Mouse (Mus musculus): ENCODE results near the gene Fignl2.

Gene Fignl2

DNA sequence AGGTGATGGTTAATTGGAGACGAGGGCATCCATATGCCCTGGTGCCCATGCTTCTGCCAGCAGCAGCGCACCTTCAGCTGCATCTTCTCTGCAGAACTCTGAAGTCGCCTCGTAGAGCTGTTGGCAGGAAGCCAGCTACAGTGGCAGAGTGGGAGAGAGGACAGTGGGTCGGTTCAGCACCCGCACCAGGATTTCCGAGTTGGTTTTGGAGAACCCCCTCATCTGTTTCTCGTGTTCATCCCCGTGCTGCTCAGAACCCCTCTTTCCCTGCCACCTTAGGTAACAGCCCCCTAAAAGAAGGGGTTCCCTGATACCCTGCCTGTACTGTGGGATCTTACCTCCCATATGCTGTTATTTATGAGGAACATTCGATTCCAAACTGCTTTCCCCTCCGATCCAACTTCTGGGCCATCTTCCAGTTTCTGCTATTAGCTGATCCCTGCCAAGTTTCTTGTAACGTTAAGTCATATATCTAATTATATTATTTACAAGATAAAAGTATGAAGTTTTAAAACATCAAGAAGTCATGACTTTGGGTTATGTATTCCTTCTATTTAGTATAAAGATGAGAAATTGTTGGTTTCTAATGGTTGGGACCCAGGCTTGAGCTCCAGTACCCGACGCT is 69.9 kb downstream of the Fignl2 start:
- DNase-seq: peak; percentile 37 to 57

DNA sequence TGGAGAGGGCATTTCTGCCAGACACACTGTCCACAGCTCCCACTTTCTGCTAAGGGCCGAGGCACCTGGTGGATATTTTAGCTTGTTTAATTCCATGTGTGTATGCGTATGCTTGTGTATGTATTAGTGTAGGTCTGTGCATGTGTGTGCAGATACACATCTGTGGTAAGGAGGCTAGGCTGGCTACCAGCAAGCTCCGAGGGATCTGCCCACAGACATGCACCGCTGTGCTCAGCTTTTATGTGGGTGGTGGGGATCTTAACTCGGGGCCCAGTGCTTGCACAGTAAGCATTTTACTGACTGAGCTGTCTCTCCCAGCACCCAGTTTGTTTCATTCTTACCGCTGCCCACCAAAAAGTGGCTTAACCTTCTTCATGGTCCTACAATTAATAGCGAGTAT is 71.1 kb downstream of the Fignl2 start:
- no peak for DNase-seq

DNA sequence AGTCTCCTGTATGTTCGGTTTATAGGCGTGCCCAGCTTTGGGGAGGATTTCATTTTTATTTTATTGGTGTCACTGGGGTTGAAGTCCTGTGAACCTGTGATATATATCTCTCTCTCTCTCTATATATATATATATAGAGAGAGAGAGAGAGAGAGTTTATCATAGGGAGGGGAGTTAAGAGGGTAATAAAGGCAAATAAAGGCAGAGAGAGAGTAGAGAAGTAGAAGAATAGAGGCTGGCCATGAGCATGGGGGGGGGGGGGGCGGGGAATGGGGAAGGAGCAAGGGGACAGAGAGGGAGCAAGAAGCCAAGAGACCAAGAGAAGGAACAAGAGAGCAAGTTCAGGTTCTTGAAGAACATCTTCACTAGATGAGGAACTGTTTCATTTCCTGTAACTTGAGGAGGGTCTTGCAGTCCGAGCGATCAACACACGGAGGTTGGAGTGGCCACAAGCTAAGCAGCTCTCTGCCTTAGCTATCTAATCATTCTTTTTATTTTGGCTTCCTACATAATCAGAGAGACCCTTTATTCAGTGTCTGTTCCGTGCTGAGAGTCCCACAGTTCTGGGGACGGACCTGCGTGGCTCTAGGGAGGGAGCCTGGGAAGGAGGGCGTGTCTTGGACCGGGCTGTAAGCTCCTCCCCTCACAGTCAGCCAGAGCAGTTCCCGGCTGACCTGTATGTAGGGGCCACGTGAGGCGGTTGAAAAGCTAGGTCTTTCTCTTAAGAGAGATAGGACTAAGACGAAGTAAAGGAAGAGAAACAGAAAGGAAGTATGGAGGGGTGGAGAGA is 71.9 kb downstream of the Fignl2 start:
- DNase-seq: peak in 1 of 2 experiments; percentile 29

DNA sequence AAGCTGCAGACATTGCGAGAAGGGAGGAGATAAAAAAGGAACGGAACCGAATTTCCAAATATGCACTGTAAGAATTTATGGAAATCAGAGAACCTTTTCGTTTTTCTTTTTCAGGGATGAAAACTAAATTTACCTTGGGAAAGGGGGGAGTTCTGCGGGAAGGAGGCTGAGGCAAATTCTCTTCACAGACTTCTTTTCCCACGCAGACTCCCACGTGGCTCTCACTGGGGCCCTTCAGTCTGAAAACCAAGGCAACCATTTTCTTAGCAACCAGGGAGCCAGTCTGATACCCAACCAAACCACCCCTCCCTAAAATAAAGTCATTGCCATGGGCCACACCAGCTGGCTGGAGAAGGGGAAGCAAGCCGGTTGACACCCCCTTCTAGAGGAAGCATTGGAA is 72.7 kb downstream of the Fignl2 start:
- no peak for DNase-seq

DNA sequence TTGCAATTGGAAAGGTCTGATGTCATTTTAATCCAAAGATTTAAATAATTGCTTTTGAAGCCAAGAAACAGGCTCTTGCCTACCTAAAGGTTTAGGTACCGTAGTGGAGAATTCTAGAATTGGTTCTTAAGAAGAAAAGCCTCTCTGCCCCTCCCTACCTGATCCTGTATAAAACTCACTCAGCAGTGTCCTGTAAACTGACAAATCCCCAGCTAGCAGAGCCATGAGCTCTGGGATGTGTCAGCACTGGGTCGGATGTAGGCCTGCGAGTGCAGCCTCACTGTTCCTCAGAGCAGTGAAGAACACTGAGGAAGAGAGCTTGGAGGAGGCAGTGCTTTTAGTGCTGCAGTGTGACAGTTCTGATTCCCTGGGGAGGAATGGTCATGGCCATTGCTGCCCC is 73.8 kb downstream of the Fignl2 start:
- DNase-seq: no peak

DNA sequence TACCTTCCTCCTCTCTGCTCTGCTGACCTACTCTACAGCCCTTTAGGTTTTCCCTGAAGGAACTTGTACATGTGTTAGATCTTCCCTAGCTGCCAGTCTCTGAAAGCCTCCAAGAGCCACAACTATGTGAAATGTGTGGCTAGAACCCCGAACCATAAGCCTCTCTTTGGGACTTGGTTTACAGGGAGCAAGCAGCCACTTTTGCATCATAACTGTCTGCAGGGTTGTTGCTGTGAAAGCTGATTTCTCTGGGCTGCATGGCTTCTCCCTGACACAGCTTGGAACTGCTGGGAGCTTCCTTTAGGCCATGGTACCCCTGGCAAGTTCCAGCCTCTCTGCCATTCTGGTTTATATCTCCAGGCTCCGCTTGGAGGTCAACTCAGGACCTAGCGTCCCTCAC is 75.9 kb downstream of the Fignl2 start:
- no peak for DNase-seq

DNA sequence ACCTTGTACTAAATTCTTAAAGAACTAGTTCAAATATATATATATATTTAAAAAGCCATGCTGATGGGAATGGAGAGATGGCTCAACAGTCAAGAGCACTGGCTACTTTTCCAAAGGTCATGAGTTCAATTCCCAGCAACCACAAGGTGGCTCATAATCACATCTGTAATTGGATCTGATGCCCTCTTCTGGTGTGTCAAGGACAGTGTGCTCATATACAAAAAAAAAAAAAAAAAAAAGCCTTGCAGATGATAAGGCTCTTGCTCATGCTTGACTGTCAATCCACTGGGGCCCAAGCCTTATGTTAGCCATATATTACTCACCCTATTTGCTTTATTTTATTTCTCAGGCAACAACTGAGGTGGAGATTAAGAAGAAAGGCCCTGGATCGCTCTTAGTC is 76.7 kb downstream of the Fignl2 start:
- DNase-seq: no peak

All from cerebellum, postnatal 25 days (tissue).